Mouse (Mus musculus): ENCODE results near the gene Col4a3.

The Col4a3 gene

DNA sequence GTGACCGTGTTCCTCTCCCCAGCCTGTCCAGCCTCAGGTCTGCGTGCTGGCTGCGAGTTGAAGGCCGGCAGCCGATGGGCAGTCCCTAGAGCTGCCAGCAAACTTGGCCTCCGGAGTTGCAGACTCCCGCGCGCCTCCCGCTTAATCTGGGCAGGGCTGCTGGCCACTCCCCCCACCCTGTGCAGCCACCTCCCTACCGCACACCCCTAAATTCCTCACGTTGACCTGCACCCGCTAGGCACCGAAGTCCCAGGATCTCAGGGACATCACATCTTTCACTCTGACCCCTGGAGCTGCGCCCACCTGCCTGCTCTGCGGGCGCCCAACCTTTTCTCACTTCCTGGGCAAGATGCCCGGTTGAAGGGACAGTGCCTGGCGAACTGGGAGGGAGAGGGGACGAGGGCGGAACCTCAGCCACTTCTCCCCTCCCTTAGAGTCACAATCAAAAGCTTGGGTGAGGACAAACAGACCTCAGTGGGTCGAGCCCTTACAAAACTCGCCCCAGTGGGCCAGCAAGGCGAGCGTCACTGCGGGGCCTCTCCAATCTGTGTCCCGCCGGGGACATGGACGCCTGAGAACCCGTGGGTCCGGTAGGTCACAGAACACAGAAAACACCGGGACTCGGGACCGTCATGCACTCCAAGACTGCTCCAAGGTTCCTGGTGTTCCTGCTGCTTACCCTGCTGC, at the start of gene Col4a3, which contains the start of gene Col4a4:
TSS of gene Col4a3 (plus strand) at position 209 of the 687 bp plus-strand sequence.
TSS of gene Col4a4 (minus strand) at position 137 of the 687 bp plus-strand sequence.
- DNase-seq (ENCODE audit: low read depth) = no peak

- no peak for DNase-seq (ENCODE audit: low read depth)
These were observed 48.9 kb upstream of the Col4a3 start for GRCm38 (mm10) chr1:82537848-82538247.

DNA sequence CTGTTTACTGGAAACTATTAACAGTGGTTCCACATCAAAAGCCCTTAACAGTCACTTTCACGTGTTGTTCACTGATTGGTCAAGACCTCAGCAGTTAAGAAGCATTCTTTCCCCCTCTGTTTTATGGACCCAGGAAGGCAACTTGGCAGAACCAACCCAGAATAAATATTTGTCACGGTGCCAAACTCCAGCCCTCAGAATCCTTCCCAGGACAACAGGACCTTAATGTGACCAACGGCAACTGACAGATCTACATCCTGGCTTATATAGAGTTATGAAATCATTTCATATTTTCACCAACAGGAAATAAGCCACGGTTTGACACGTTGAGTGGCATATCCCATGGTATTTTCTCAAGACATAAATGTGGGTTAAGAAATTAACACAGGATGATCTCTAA, 46.7 kb upstream of the Col4a3 start:
- peak; percentile 8 for DNase-seq (ENCODE audit: low read depth)

DNA sequence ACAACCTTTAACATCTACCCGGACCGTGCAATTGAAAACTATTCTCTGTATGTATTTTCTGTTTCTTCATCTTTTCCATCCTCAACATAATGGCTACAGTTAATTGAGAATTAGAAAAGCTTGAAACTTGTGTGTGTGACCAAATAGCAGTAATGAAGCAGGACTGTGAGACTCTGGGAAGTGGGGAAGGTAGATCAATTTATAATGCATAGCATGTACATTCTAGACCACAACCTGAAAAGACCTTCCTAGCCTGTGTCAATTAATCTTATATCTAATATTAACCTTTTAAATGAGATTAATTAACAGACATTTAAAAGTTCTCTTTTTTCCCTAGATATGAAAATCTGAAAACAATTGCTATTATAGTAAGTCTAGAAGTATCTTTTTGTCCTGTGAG, 42.8 kb upstream of the Col4a3 start:
- no peak for DNase-seq (ENCODE audit: low read depth)

- DNase-seq (ENCODE audit: low read depth) = no peak
These were observed 42.1 kb upstream of the Col4a3 start for GRCm38 (mm10) chr1:82544419-82545185.

DNA sequence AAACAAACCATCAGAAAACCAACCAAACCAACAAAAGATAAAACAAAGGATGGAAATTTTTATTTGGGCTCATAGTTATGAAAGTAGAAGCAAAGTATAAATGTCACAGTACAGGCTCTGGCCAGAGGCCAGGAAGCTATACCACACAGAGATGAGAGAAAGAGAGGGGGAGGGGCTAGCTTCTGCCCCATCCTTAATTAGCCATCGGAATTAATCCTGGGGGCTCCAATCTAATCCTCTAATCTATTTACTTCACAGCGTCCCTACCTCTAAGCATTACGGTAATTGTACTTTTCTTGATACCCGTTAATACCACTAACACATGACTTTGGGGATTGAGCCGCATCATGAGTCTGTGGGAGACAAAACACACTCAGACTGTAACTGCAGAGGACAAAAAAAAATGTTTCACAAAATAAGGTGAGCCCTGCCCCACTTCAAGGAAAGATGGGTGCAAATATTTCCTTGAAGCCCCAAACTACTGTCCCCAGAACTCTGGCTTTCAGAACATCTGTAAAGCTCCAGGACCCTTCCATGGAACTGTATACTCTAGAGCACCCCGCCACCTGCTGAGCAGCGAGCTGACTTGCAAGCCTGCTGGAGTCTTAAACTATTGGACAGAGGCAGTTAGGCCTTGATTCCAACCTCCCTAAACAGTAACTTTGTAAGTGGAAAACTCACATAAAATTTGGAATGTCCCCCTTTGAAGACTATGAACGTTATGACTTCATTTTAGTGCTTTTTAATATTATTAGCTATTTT, 41.3 kb upstream of the Col4a3 start:
- no peak for DNase-seq (ENCODE audit: low read depth)

- peak; percentile 23 for DNase-seq (ENCODE audit: low read depth)
These were observed 32.3 kb upstream of the Col4a3 start for GRCm38 (mm10) chr1:82554443-82554850.

- no peak for DNase-seq (ENCODE audit: low read depth)
These were observed 31.8 kb upstream of the Col4a3 start for GRCm38 (mm10) chr1:82554889-82555288.

- DNase-seq (ENCODE audit: low read depth) = no peak
These were observed 26.5 kb upstream of the Col4a3 start for GRCm38 (mm10) chr1:82560223-82560622.

DNA sequence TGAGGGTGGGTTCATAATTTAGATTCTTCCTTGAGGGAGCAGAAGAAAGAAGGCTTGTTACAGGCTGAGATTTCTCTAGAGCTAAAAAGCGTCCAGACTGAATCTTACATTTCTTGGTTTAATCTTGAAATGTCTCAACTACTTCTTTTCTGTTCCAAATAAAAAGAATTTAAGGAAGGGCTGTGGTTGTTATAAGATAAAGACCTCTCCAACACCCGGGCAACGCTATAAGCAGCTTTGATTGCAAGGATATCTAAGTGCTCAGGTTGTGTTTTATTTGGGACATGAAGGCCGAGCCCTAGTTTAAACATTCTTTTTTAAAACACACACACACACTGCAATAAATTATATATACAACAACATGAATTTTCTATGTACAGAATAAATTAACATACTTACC, 17.3 kb upstream of the Col4a3 start:
- DNase-seq (ENCODE audit: low read depth) = no peak

GRCm38 (mm10) chr1:82571758-82572157, 15.0 kb upstream of the Col4a3 start:
- peak; percentile 52 for DNase-seq (ENCODE audit: low read depth)

DNA sequence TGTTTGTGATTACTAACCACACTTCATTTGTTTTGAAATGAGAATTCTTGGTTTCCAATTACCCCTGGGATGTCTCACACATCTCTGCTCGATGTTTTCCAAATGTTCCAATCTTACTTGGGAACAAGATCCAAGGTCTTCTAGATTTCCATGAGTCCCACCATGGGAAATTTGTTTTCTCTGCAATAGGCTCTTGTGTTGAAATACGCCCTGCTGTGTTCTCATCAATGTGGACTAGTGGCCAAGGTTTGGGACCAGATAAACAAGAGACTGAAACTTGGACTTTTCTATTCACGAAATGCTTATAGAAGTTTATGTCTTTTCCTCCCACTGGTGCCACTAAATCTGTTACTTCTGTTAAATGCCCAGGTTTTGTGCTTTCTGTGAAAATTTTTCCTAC, 11.0 kb upstream of the Col4a3 start:
- no peak for DNase-seq (ENCODE audit: low read depth)

GRCm38 (mm10) chr1:82576182-82576581, 10.5 kb upstream of the Col4a3 start:
- no peak for DNase-seq (ENCODE audit: low read depth)

DNA sequence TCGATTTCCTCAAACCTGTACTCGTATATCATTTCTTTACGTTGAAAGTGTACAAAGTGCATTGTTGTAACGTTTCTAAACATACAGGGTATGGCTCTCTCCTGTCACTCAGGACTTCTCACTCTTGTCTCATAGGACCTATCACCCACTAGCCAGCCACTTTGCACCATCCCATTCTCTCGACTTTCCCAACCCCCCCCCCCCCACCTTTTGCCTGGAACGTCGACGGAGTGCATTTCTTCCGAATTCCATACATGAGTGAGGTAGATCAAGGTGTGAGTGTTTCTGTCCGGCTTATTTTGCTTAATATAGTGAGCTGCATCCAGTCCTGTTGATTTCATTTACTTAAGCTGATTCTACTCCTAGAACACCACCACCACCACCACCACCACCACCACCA, 9.4 kb upstream of the Col4a3 start:
- no peak for DNase-seq (ENCODE audit: low read depth)

DNA sequence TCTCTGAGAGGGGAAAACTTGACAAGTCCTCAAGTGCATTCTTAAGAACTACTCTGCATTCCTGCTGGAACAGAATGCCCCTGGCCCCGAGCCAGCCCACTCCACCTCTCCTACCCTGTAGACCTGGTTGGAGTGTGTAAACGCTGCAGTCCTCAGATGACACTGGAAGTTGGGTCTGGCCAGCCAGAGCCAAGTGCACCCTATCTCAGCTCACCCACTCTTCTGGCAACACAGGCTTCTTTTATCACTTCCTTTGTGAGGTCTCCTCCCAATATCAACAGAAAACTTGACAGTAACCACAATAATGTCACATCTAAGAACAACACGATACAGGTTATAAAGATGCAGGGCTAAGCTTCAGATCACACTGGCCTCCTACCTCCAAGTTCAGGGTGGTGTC, 8.8 kb upstream of the Col4a3 start:
- DNase-seq (ENCODE audit: low read depth) = no peak

GRCm38 (mm10) chr1:82578320-82578719, 8.4 kb upstream of the Col4a3 start:
- DNase-seq (ENCODE audit: low read depth) = no peak

DNA sequence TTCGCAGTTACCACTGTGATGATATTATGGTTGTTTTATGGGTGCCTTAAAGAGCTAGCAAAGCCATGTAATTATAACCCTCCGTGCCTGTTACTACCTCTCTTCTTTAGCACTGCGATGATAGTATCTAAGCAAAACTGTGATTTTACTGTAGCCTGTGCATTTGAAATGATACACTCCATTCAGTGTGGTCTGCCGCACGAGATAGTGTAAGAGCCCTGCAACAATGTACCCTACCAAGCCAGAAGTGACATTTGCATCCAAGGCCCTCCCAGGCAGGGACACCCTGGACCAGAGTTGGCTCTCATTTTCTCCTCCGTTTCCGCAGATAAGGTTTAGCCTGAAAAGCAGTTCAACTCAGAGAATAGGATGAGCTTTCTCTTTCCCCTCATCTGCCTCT, 740 bp upstream of the Col4a3 start:
- DNase-seq (ENCODE audit: low read depth) = no peak

- no peak for DNase-seq (ENCODE audit: low read depth)
These were observed 3.5 kb downstream of the Col4a3 start for GRCm38 (mm10) chr1:82590266-82590665.

DNA sequence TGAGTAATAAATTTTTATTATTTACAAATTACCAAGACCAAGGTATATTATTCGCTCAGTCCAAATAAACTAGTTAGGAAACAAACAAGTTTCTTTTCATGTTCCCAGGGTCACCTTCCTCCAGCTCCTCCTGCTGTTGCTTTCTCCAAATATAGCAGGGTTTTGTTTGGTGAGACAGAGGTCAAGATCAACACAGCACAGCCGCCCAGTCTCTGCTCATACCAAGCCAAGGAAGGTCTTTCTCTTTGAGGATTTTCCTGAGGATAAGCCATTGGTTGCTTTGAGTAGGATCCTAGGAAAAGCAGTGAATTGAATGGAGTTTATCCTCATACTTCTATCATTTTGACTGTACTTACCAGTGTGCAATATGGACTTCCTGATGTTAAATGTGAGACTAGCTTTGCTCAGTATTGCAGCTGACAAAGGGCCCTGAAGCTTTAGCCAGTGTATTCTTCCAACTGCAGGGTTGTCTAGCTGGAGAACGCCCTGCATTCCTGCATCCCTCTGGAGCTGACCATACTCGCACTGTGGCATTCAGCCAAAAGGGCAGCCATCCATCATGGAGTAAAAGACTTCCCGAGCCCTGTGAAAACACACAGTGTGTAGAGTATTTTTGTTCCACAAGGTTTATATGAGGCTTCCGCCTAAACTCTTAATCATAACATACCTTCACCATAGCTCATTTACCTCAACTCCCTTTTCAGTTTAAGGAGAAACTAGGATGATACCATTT, 10.3 kb downstream of the Col4a3 start:
- DNase-seq (ENCODE audit: low read depth) = no peak

- DNase-seq (ENCODE audit: low read depth) = no peak
These were observed 16.7 kb downstream of the Col4a3 start for GRCm38 (mm10) chr1:82603198-82603950.

GRCm38 (mm10) chr1:82605347-82605746, 18.6 kb downstream of the Col4a3 start:
- no peak for DNase-seq (ENCODE audit: low read depth)
